Mouse (Mus musculus) testis, adult 2 months (tissue): ENCODE measurements around the gene Smyd2.

ENCODE experiments used
- CTCF ChIP-seq: fragments of 200-500 bp; IDR thresholded peaks from 2 replicates; pipeline ENCODE4 v1.5.1; 2012; ENCODE audit warnings: low read depth, mild to moderate bottlenecking, inconsistent platforms, low read length, moderate library complexity; ENCODE audit not compliant: control insufficient read depth, insufficient read depth, insufficient replicate concordance
- POLR2A ChIP-seq: fragments of 200-500 bp; IDR thresholded peaks from 2 replicates; pipeline ENCODE4 v1.6.1; 2012; ENCODE audit warnings: low read depth, mild to moderate bottlenecking, inconsistent platforms, low read length, moderate library complexity; ENCODE audit not compliant: control insufficient read depth

DNA sequence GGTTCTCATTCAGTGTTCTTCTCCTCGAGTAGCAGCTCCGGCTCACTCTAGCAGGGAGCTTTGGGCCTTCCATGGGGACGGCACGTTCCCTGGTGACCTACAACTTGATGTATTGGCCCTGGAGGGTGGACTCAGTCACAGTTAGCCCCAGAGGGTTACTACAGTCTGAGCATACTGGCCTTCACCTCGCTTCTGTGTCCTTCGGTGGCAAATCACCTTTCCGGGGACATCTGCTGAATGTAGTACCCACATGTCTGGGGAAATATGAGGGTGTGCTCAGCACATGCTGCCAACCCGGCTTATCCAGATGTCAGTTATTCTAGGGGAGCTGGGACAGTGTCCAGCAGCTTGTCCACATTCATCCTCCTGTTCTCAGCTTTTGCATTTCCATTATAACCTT is 48.6 kb downstream of the Smyd2 start:
- TF ChIP-seq CTCF (no peak), POLR2A (no peak)
